Mouse (Mus musculus) liver, adult 2 months (tissue): Measurements from ENCODE around the gene Ntn3. TPM values are rescaled to one million over a fixed set of nuclear protein-coding genes. Genes with fewer than 3 reads are reported as not detected.
A peak's percentile ranks its signal among the peaks of the same experiment; 100 is the strongest.

Source experiments
- DNase-seq: peaks from one replicate; pipeline ENCODE4 v3.0.0-alpha.2; 2011; ENCODE audit warnings: low read depth, low spot score; ENCODE audit errors: extremely low read depth
- H3K27ac ChIP-seq: fragments of 200-500 bp; replicated peaks from 2 replicates; pipeline ENCODE4 v1.5.1; 2012; ENCODE audit warnings: low read depth, mild to moderate bottlenecking, control low read depth, inconsistent platforms, low read length; ENCODE audit not compliant: insufficient read depth
- H3K27me3 ChIP-seq: fragments of 200-500 bp; 2 replicates; pipeline ENCODE4 v1.6.1; 2012; ENCODE audit warnings: mild to moderate bottlenecking, moderate library complexity, low read length, inconsistent platforms; ENCODE audit not compliant: control insufficient read depth, insufficient read depth
- H3K36me3 ChIP-seq: fragments of 200-500 bp; 2 replicates; pipeline ENCODE4 v1.6.1; 2012; ENCODE audit warnings: low read length, inconsistent platforms; ENCODE audit not compliant: control insufficient read depth, insufficient read depth
- H3K4me1 ChIP-seq: fragments of 200-500 bp; 2 replicates; pipeline ENCODE4 v1.6.1; 2011; ENCODE audit warnings: low read length; ENCODE audit not compliant: control insufficient read depth, insufficient read depth
- H3K4me3 ChIP-seq: fragments of 200-500 bp; 2 replicates; pipeline ENCODE4 v1.5.1; 2011; ENCODE audit warnings: low read depth, mild to moderate bottlenecking, control low read depth, low read length, moderate library complexity; ENCODE audit not compliant: insufficient read depth
- H3K79me2 ChIP-seq: fragments of 200-500 bp; 2 replicates; pipeline ENCODE4 v1.6.1; 2012; ENCODE audit warnings: inconsistent platforms, mild to moderate bottlenecking, low read length, moderate library complexity; ENCODE audit not compliant: control insufficient read depth, insufficient read depth
- H3K9ac ChIP-seq: fragments of 200-500 bp; 2 replicates; pipeline ENCODE4 v1.6.1; 2012; ENCODE audit warnings: low read depth, mild to moderate bottlenecking, control low read depth, inconsistent platforms, low read length
- CTCF ChIP-seq: fragments of 200-500 bp; IDR thresholded peaks from 2 replicates; pipeline ENCODE4 v1.5.1; 2011; ENCODE audit warnings: low read depth, low read length, control low read depth
- POLR2A ChIP-seq: fragments of 200-500 bp; IDR thresholded peaks from 2 replicates; pipeline ENCODE4 v1.6.1; 2011; ENCODE audit warnings: low read length, control low read depth; ENCODE audit not compliant: insufficient read depth; ENCODE audit errors: extremely low read depth
- WGBS: fragments of 180-500 bp; shearing (Covaris S2); methylation state at CpG from one replicate; pipeline ENCODE4 v1.1.7; 2018; 5-methylcytosine and 5-hydroxymethylcytosine counted together
- polyA plus RNA-seq: library from polyadenylated mRNA; depleted of rRNA; stranded (reverse); fragments of >200 nt; gene quantifications from 2 replicates; pipeline ENCODE4 v1.2.3, GENCODE M21; 2012
- total RNA-seq: library from RNA; depleted of rRNA; stranded (reverse); fragments of >200 nt; gene quantifications from 2 replicates; pipeline ENCODE4 v1.2.3, GENCODE M21; 2014

Gene Ntn3
- total and polyA plus RNA-seq, 2 experiments = 2.3 to 7.4 TPM

GRCm38 (mm10) chr17:24244061-24244460, 34.7 kb upstream of the Ntn3 start:
- no peak overlapping the region for H3K4me3 ChIP-seq
- no peak for DNase-seq
- H3K9ac ChIP-seq = no peak overlapping the region
- 98% methylated on average over 8 of the region's 8 CpGs for WGBS
- peaks cover 9% of the 10 kb centered on the region for H3K4me1 ChIP-seq
- no peaks in the 10 kb centered on the region for H3K27me3 ChIP-seq
- no peaks in the 10 kb centered on the region for H3K79me2 ChIP-seq
- peaks cover 3% of the 10 kb centered on the region; the same call in 1 of the 2 replicates for H3K36me3 ChIP-seq
- TF ChIP-seq POLR2A (no peak), CTCF (no peak)
- no peak overlapping the region; the same call in 1 of the 2 replicates for H3K27ac ChIP-seq

- H3K36me3 ChIP-seq = peaks cover 3% of the 10 kb centered on the region; the same call in 1 of the 2 replicates
- 77% methylated on average over 4 of the region's 4 CpGs for WGBS
- H3K27me3 ChIP-seq = no peaks in the 10 kb centered on the region
- peak overlapping the region; percentile 33 for H3K9ac ChIP-seq
- peaks cover 9% of the 10 kb centered on the region for H3K4me1 ChIP-seq
- H3K4me3 ChIP-seq = no peak overlapping the region
- H3K27ac ChIP-seq = peak overlapping the region; percentile 80
- no peaks in the 10 kb centered on the region for H3K79me2 ChIP-seq
- TF ChIP-seq POLR2A (no peak), CTCF (peak; percentile 60; the same call in 1 of the 2 replicates)
- peak; percentile 93 for DNase-seq
Observed at GRCm38 (mm10) chr17:24243311-24243969, 34.1 kb upstream of the Ntn3 start.

- Histone ChIP-seq H3K4me3 (no peak overlapping the region), H3K9ac (no peak overlapping the region), H3K79me2 (no peaks in the 10 kb centered on the region), H3K27ac (no peak overlapping the region), H3K27me3 (no peaks in the 10 kb centered on the region), H3K36me3 (peaks cover 4% of the 10 kb centered on the region; the same call in 1 of the 2 replicates), H3K4me1 (no peaks in the 10 kb centered on the region)
- TF ChIP-seq POLR2A (no peak), CTCF (no peak)
- peak; percentile 54 for DNase-seq
- WGBS = 82% methylated on average over 7 of the region's 7 CpGs
Observed at GRCm38 (mm10) chr17:24236921-24237320, 27.6 kb upstream of the Ntn3 start.

- Histone ChIP-seq H3K27me3 (no peaks in the 10 kb centered on the region), H3K36me3 (peaks cover 4% of the 10 kb centered on the region; the same call in 1 of the 2 replicates), H3K4me3 (no peak overlapping the region), H3K4me1 (no peaks in the 10 kb centered on the region), H3K27ac (no peak overlapping the region), H3K9ac (no peak overlapping the region), H3K79me2 (no peaks in the 10 kb centered on the region)
- TF ChIP-seq CTCF = no peak
- TF ChIP-seq POLR2A = no peak
- WGBS = 94% methylated on average over 1 of the region's 1 CpGs
- no peak for DNase-seq
Observed at GRCm38 (mm10) chr17:24236479-24236878, 27.1 kb upstream of the Ntn3 start.

GRCm38 (mm10) chr17:24227941-24228340, 18.6 kb upstream of the Ntn3 start:
- no peaks in the 10 kb centered on the region for H3K27me3 ChIP-seq
- H3K9ac ChIP-seq = no peak overlapping the region
- peaks cover 7% of the 10 kb centered on the region; the same call in 1 of the 2 replicates for H3K79me2 ChIP-seq
- no peak for DNase-seq
- WGBS = 86% methylated on average over 7 of the region's 7 CpGs
- no peaks in the 10 kb centered on the region; the same call in 1 of the 2 replicates for H3K36me3 ChIP-seq
- H3K27ac ChIP-seq = peak overlapping the region; percentile 10; the same call in 1 of the 2 replicates
- no peak overlapping the region for H3K4me3 ChIP-seq
- no peak for TF ChIP-seq POLR2A
- no peak for TF ChIP-seq CTCF
- peaks cover 29% of the 10 kb centered on the region for H3K4me1 ChIP-seq

- DNase-seq = peak; percentile 95
- no peaks in the 10 kb centered on the region for H3K27me3 ChIP-seq
- peak overlapping the region; percentile 84 for H3K9ac ChIP-seq
- no peaks in the 10 kb centered on the region; the same call in 1 of the 2 replicates for H3K36me3 ChIP-seq
- peaks cover 7% of the 10 kb centered on the region; the same call in 1 of the 2 replicates for H3K79me2 ChIP-seq
- 31% methylated on average over 8 of the region's 8 CpGs for WGBS
- peak overlapping the region; percentile 60 for H3K4me3 ChIP-seq
- peaks cover 37% of the 10 kb centered on the region for H3K4me1 ChIP-seq
- H3K27ac ChIP-seq = peak overlapping the region; percentile 96
- 0 out of 2 replicates have a peak, but pooled peaks have one; percentile 40 for TF ChIP-seq POLR2A
- TF ChIP-seq CTCF = no peak
Observed at GRCm38 (mm10) chr17:24226721-24227120, 17.4 kb upstream of the Ntn3 start.
